ENCODE assay signal across 29 mouse cellular contexts in genomic region chr7:46487354-46487753, GRCm38 (mm10).
DNase-seq lines count a peak whose midpoint lies in the region; ATAC-seq lines count a peak whose summit lies in the region.
"Had no signal": no experiment of that assay in that cellular context is flagged by ENCODE, and none has a peak within 500 bp of the region (broad histone marks: within the 10 kb centered on the region; RNA-seq: fewer than 3 reads in every experiment).

No protein-coding gene starts in this region.

- H3K4me2 ChIP-seq in hindbrain, embryonic 13.5 days: no peak overlapping the region
- no peak overlapping the region for H3K4me2 ChIP-seq in lung, embryonic 16.5 days (ENCODE audit: low read depth, low read length)
- H3K4me2 ChIP-seq in midbrain, embryonic 11.5 days: no peak overlapping the region
- H3K4me2 ChIP-seq: embryonic facial prominence, embryonic 13.5 days; forebrain, embryonic 12.5 days; forebrain, embryonic 15.5 days; heart, embryonic 12.5 days; heart, embryonic 15.5 days; hindbrain, embryonic 15.5 days had no signal

- H3K36me3 ChIP-seq in hindbrain, embryonic 13.5 days: no peaks in the 10 kb centered on the region
- H3K36me3 ChIP-seq in hindbrain, embryonic 10.5 days: no peaks in the 10 kb centered on the region
- no peaks in the 10 kb centered on the region for H3K36me3 ChIP-seq in lung, embryonic 16.5 days (ENCODE audit: control insufficient read depth, insufficient read depth, low read length)
- no peaks in the 10 kb centered on the region for H3K36me3 ChIP-seq in midbrain, embryonic 11.5 days (ENCODE audit: control insufficient read depth, insufficient read depth, low read length)
- no peaks in the 10 kb centered on the region for H3K36me3 ChIP-seq in midbrain, embryonic 10.5 days
- H3K36me3 ChIP-seq: embryonic facial prominence, embryonic 10.5 days; embryonic facial prominence, embryonic 13.5 days; forebrain, embryonic 12.5 days; forebrain, embryonic 15.5 days; heart, embryonic 12.5 days; heart, embryonic 15.5 days; hindbrain, embryonic 15.5 days had no signal

- H3K9ac ChIP-seq in hindbrain, embryonic 13.5 days: no peak overlapping the region
- H3K9ac ChIP-seq in lung, embryonic 16.5 days (ENCODE audit: low read length): no peak overlapping the region
- no peak overlapping the region for H3K9ac ChIP-seq in midbrain, embryonic 11.5 days (ENCODE audit: low read length)
- H3K9ac ChIP-seq: embryonic facial prominence, embryonic 13.5 days; forebrain, embryonic 12.5 days; forebrain, embryonic 15.5 days; heart, embryonic 12.5 days; heart, embryonic 15.5 days; hindbrain, embryonic 15.5 days had no signal

- no peaks in the 10 kb centered on the region for H3K9me3 ChIP-seq in hindbrain, embryonic 13.5 days
- H3K9me3 ChIP-seq in hindbrain, embryonic 10.5 days: no peaks in the 10 kb centered on the region
- no peaks in the 10 kb centered on the region for H3K9me3 ChIP-seq in lung, embryonic 16.5 days (ENCODE audit: control insufficient read depth, low read length)
- H3K9me3 ChIP-seq in midbrain, embryonic 11.5 days (ENCODE audit: control insufficient read depth, low read length): no peaks in the 10 kb centered on the region
- H3K9me3 ChIP-seq in midbrain, embryonic 10.5 days (replicated peaks): no peaks in the 10 kb centered on the region
- H3K9me3 ChIP-seq: embryonic facial prominence, embryonic 10.5 days; embryonic facial prominence, embryonic 13.5 days; forebrain, embryonic 12.5 days; forebrain, embryonic 15.5 days; G1E; heart, embryonic 12.5 days; heart, embryonic 15.5 days; hindbrain, embryonic 15.5 days had no signal

- H3K4me1 ChIP-seq in hindbrain, embryonic 13.5 days (replicated peaks): peaks cover 17% of the 10 kb centered on the region
- peaks cover 10% of the 10 kb centered on the region for H3K4me1 ChIP-seq in hindbrain, embryonic 10.5 days (replicated peaks)
- peaks cover 2% of the 10 kb centered on the region; the same call in 1 of the 2 replicates for H3K4me1 ChIP-seq in lung, embryonic 16.5 days (replicated peaks; ENCODE audit: control insufficient read depth, insufficient read depth, low read length)
- no peaks in the 10 kb centered on the region for H3K4me1 ChIP-seq in midbrain, embryonic 11.5 days (ENCODE audit: control insufficient read depth, insufficient read depth, low read length)
- peaks cover 15% of the 10 kb centered on the region for H3K4me1 ChIP-seq in midbrain, embryonic 10.5 days
- H3K4me1 ChIP-seq: forebrain, embryonic 15.5 days had no signal

- WGBS in hindbrain, embryonic 13.5 days: 55% methylated on average over 4 of the region's 4 CpGs
- WGBS in hindbrain, embryonic 10.5 days: 49% methylated on average over 4 of the region's 4 CpGs
- 30% methylated on average over 4 of the region's 4 CpGs for WGBS in lung, embryonic 16.5 days
- WGBS in midbrain, embryonic 11.5 days: 46% methylated on average over 4 of the region's 4 CpGs
- WGBS in midbrain, embryonic 10.5 days: 47% methylated on average over 4 of the region's 4 CpGs

- ATAC-seq in hindbrain, embryonic 13.5 days (ENCODE audit: low FRiP score): no peak
- peak; percentile 95 for ATAC-seq in lung, embryonic 16.5 days (ENCODE audit: low read depth)
- no peak for ATAC-seq in midbrain, embryonic 11.5 days (ENCODE audit: low FRiP score)
- ATAC-seq: forebrain, embryonic 15.5 days; Patski had no signal

- no peak overlapping the region for H3K4me3 ChIP-seq in hindbrain, embryonic 13.5 days
- H3K4me3 ChIP-seq in hindbrain, embryonic 10.5 days: no peak overlapping the region
- no peak overlapping the region for H3K4me3 ChIP-seq in lung, embryonic 16.5 days (ENCODE audit: low read length)
- no peak overlapping the region for H3K4me3 ChIP-seq in midbrain, embryonic 11.5 days (ENCODE audit: low read depth, low read length)
- H3K4me3 ChIP-seq in midbrain, embryonic 10.5 days: no peak overlapping the region
- H3K4me3 ChIP-seq: embryonic facial prominence, embryonic 10.5 days; embryonic facial prominence, embryonic 13.5 days; erythroblast, embryonic 14.5 days; forebrain, embryonic 12.5 days; forebrain, embryonic 15.5 days; heart, embryonic 12.5 days; heart, embryonic 15.5 days; hindbrain, embryonic 15.5 days had no signal

- peak; percentile 68 for DNase-seq in cerebellum, adult 9-10 months
- no peak for DNase-seq in cerebellum, postnatal 4 days (ENCODE audit: low spot score in 2 of 2)
- DNase-seq in hindbrain, embryonic 10.5 days (ENCODE audit: low spot score): no peak
- no peak for DNase-seq in lung, postnatal 25 days (ENCODE audit: low spot score)
- DNase-seq in midbrain, embryonic 11.5 days (ENCODE audit: low spot score, missing footprints): peak; percentile 26
- no peak for DNase-seq in midbrain, embryonic 10.5 days (ENCODE audit: low spot score)
- DNase-seq: adrenal gland, postnatal 10 days; adrenal gland, postnatal 36 days; B cell, adult 2 months; cerebellum, adult 11 months; cerebellum, adult 8-10 months; embryo, embryonic 11 days; gastrocnemius, postnatal 25 days; heart, adult 18-20 months; heart, postnatal 10 days; heart, postnatal 36 days had no signal

- peak overlapping the region; percentile 15; the same call in 1 of the 2 replicates for H3K27ac ChIP-seq in hindbrain, embryonic 13.5 days
- H3K27ac ChIP-seq in hindbrain, embryonic 10.5 days: no peak overlapping the region
- H3K27ac ChIP-seq in lung, embryonic 16.5 days (ENCODE audit: low read length): peak overlapping the region; percentile 11; the same call in 1 of the 2 replicates
- H3K27ac ChIP-seq in midbrain, embryonic 11.5 days (ENCODE audit: low read depth, low read length): no peak overlapping the region
- no peak overlapping the region for H3K27ac ChIP-seq in midbrain, embryonic 10.5 days (replicated peaks)
- H3K27ac ChIP-seq: embryonic facial prominence, embryonic 10.5 days; embryonic facial prominence, embryonic 13.5 days; forebrain, embryonic 12.5 days; forebrain, embryonic 15.5 days; heart, embryonic 15.5 days; hindbrain, embryonic 15.5 days had no signal

- no peaks in the 10 kb centered on the region for H3K27me3 ChIP-seq in hindbrain, embryonic 13.5 days
- no peaks in the 10 kb centered on the region for H3K27me3 ChIP-seq in hindbrain, embryonic 10.5 days (ENCODE audit: insufficient read depth, poor library complexity, severe bottlenecking)
- no peaks in the 10 kb centered on the region for H3K27me3 ChIP-seq in lung, embryonic 16.5 days (ENCODE audit: control insufficient read depth, insufficient read depth, low read depth, low read length)
- no peaks in the 10 kb centered on the region for H3K27me3 ChIP-seq in midbrain, embryonic 11.5 days (ENCODE audit: control insufficient read depth, insufficient read depth, low read length)
- no peaks in the 10 kb centered on the region for H3K27me3 ChIP-seq in midbrain, embryonic 10.5 days (ENCODE audit: low read depth, poor library complexity, severe bottlenecking)
- H3K27me3 ChIP-seq: CH12.LX; embryonic facial prominence, embryonic 13.5 days; forebrain, embryonic 12.5 days; forebrain, embryonic 15.5 days; heart, embryonic 12.5 days; heart, embryonic 15.5 days; hindbrain, embryonic 15.5 days; Patski had no signal

Comparison
In these comparisons a context has a peak if more than half of its experiments do, and no peak if none do; other contexts are left out.
1. DNase-seq: peak in cerebellum, adult 9-10 months (single experiment) and midbrain, embryonic 11.5 days (single experiment); none in cerebellum, postnatal 4 days (0 of 2), hindbrain, embryonic 10.5 days (single experiment), lung, postnatal 25 days (single experiment) and midbrain, embryonic 10.5 days (single experiment).
2. H3K27ac ChIP-seq: peak in hindbrain, embryonic 13.5 days (single experiment) and lung, embryonic 16.5 days (single experiment); none in hindbrain, embryonic 10.5 days (single experiment), midbrain, embryonic 11.5 days (single experiment) and midbrain, embryonic 10.5 days (single experiment).